Mouse (Mus musculus): ENCODE data around the gene Ufc1. TPM values are rescaled to one million over a fixed set of nuclear protein-coding genes. Genes with fewer than 3 reads are reported as not detected.
A peak's percentile ranks its signal among the peaks of the same experiment; 100 is the strongest.
"Not testable (repeated sequence)": the region's sequence is repeated elsewhere in the genome, so short reads cannot be mapped to it uniquely, and the experiment has no call there.

Ufc1 gene
- 93.5 and 102 TPM in 2 replicates for polyA plus RNA-seq (2015; fragmentation: Nextera tagmentation; extraction: Ambion mirVana)

- Histone ChIP-seq H3K4me1 (replicated peaks; ENCODE audit: control insufficient read depth, insufficient read depth, low read length) (peaks cover 7% of the 10 kb centered on the region), H3K9me3 (ENCODE audit: control insufficient read depth, low read length) (no peaks in the 10 kb centered on the region), H3K27ac (ENCODE audit: low read length) (peak within 1 kb of the TSS; percentile 94), H3K27me3 (replicated peaks; ENCODE audit: control insufficient read depth, insufficient read depth, low read length) (peaks cover 21% of the 10 kb centered on the region), H3K36me3 (ENCODE audit: control insufficient read depth, insufficient read depth) (peaks cover 2% of the 10 kb centered on the region; the same call in 1 of the 2 replicates), H3K4me2 (ENCODE audit: low read length) (peak within 1 kb of the TSS; percentile 64), H3K9ac (replicated peaks; ENCODE audit: low read depth, low read length) (peak within 1 kb of the TSS; percentile 95), H3K4me3 (replicated peaks; ENCODE audit: low read length) (peak within 1 kb of the TSS; percentile 94)
- ATAC-seq: peak; percentile 82
- under 1% methylated on average over 42 of the region's 42 CpGs for WGBS
Measured at GRCm38 (mm10) chr1:171294298-171295062, at the start of gene Ufc1. TSS of gene Ufc1 (minus strand) at chr1:171295024.

GRCm38 (mm10) chr1:171343922-171344677 is 49.3 kb upstream of the Ufc1 start:
- H3K27me3 ChIP-seq (replicated peaks; ENCODE audit: control insufficient read depth, insufficient read depth, low read length): no peaks in the 10 kb centered on the region
- 87% methylated on average over 8 of the region's 9 CpGs for WGBS
- peaks cover 4% of the 10 kb centered on the region; the same call in 1 of the 2 replicates for H3K9me3 ChIP-seq (ENCODE audit: control insufficient read depth, low read length)
- ATAC-seq: no peak
- H3K4me2 ChIP-seq (ENCODE audit: low read length): no peak overlapping the region
- H3K36me3 ChIP-seq (ENCODE audit: control insufficient read depth, insufficient read depth): peaks cover 18% of the 10 kb centered on the region
- H3K4me1 ChIP-seq (replicated peaks; ENCODE audit: control insufficient read depth, insufficient read depth, low read length): peaks cover 23% of the 10 kb centered on the region
- H3K9ac ChIP-seq (replicated peaks; ENCODE audit: low read depth, low read length): no peak overlapping the region
- no peak overlapping the region for H3K4me3 ChIP-seq (replicated peaks; ENCODE audit: low read length)
- H3K27ac ChIP-seq (ENCODE audit: low read length): no peak overlapping the region

DNA sequence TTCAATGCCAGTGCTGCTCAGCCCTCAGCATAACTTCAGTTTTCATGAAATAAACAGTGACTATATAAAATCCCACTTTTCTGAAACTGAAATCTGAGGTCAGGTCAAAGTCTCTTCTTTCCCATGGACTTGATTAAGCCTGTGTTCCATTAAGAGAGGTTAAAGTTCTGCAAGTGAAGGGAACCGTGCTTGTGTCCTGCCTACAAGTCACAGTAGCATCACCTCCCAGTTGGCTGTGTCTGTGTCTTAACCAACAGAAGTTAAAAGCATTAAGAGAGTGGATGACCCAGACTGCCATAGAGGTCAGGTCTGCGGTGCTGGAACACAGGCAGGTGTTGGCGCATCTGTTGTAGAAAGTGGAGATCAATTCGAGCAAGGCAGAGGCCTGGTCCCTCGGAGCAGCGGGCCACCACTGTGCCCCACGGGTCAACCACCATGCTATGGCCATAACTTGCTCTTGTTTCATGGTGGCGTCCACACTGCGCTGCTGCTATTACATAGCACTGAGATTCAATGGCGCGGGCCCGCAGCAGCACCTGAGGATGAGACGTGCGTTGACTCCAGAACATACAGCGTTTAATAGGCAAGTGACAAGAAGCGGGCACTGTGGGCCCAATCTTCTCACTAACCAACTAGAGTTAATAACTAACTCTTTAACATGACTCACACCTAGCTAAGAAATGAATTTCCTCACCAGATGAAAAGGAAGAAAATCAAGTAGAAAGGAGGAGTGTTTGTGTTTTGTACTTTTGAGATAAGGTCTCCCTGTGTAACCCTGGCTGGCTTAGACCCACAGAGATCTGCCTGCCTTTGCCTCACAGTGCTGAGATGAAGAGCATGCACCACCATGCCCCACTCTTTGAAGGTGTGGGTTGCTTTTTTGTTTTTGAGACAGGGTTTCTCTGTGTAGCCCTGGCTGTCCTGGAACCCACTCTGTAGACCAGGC is 47.7 kb upstream of the Ufc1 start:
- Histone ChIP-seq H3K27ac (ENCODE audit: low read length) (no peak overlapping the region), H3K9me3 (ENCODE audit: control insufficient read depth, low read length) (peaks cover 4% of the 10 kb centered on the region; the same call in 1 of the 2 replicates), H3K9ac (replicated peaks; ENCODE audit: low read depth, low read length) (no peak overlapping the region), H3K36me3 (ENCODE audit: control insufficient read depth, insufficient read depth) (peaks cover 24% of the 10 kb centered on the region), H3K4me1 (replicated peaks; ENCODE audit: control insufficient read depth, insufficient read depth, low read length) (peaks cover 23% of the 10 kb centered on the region), H3K27me3 (replicated peaks; ENCODE audit: control insufficient read depth, insufficient read depth, low read length) (no peaks in the 10 kb centered on the region), H3K4me2 (ENCODE audit: low read length) (no peak overlapping the region), H3K4me3 (replicated peaks; ENCODE audit: low read length) (no peak overlapping the region)
- ATAC-seq: no peak
- WGBS: 93% methylated on average over 16 of the region's 16 CpGs

DNA sequence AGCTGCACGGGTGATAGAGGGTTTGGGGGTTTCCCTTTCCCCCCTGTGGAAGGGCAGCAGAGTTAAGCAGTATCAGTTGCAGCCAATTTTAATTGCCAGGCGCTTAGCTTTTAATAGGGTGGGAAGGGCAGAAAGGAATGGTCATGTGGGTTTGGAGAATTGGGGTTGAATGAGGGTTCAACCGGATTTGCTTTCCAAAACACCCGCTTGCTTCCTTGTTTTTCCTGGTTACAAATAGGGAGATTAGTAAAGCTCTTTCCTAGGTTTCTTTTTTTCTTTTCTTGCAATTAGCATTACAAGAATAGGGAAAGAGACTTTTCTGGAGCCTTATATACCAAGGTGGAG is 35.4 kb upstream of the Ufc1 start:
- Histone ChIP-seq H3K4me2 (ENCODE audit: low read length) (peak overlapping the region; percentile 83), H3K27ac (ENCODE audit: low read length) (peak overlapping the region; percentile 99), H3K9me3 (ENCODE audit: control insufficient read depth, low read length) (no peaks in the 10 kb centered on the region), H3K4me3 (replicated peaks; ENCODE audit: low read length) (peak overlapping the region; percentile 88), H3K36me3 (ENCODE audit: control insufficient read depth, insufficient read depth) (0 out of 2 replicates have a peak, but pooled peaks cover 2% of the 10 kb centered on the region), H3K4me1 (replicated peaks; ENCODE audit: control insufficient read depth, insufficient read depth, low read length) (peaks cover 40% of the 10 kb centered on the region), H3K27me3 (replicated peaks; ENCODE audit: control insufficient read depth, insufficient read depth, low read length) (no peaks in the 10 kb centered on the region), H3K9ac (replicated peaks; ENCODE audit: low read depth, low read length) (peak overlapping the region; percentile 96)
- WGBS: 0% methylated on average over 4 of the region's 4 CpGs
- no peak for ATAC-seq

GRCm38 (mm10) chr1:171329433-171330215 is 34.8 kb upstream of the Ufc1 start:
- WGBS: under 1% methylated on average over 40 of the region's 61 CpGs
- Histone ChIP-seq H3K36me3 (ENCODE audit: control insufficient read depth, insufficient read depth) (no peaks in the 10 kb centered on the region), H3K9ac (replicated peaks; ENCODE audit: low read depth, low read length) (peak overlapping the region; percentile 96), H3K4me1 (replicated peaks; ENCODE audit: control insufficient read depth, insufficient read depth, low read length) (peaks cover 40% of the 10 kb centered on the region), H3K4me3 (replicated peaks; ENCODE audit: low read length) (peak overlapping the region; percentile 88), H3K4me2 (ENCODE audit: low read length) (peak overlapping the region; percentile 83), H3K27ac (ENCODE audit: low read length) (peak overlapping the region; percentile 99), H3K9me3 (ENCODE audit: control insufficient read depth, low read length) (no peaks in the 10 kb centered on the region), H3K27me3 (replicated peaks; ENCODE audit: control insufficient read depth, insufficient read depth, low read length) (no peaks in the 10 kb centered on the region)
- ATAC-seq: peak; percentile 83

GRCm38 (mm10) chr1:171328839-171329432 is 34.1 kb upstream of the Ufc1 start, which contains the start of gene Dedd:
TSS of gene Dedd (plus strand) at chr1:171329145.
- no peaks in the 10 kb centered on the region for H3K36me3 ChIP-seq (ENCODE audit: control insufficient read depth, insufficient read depth)
- peak within 1 kb of the TSS; percentile 94 for H3K4me2 ChIP-seq (ENCODE audit: low read length)
- H3K4me1 ChIP-seq (replicated peaks; ENCODE audit: control insufficient read depth, insufficient read depth, low read length): peaks cover 40% of the 10 kb centered on the region
- H3K27ac ChIP-seq (ENCODE audit: low read length): peak within 1 kb of the TSS; percentile 99
- H3K27me3 ChIP-seq (replicated peaks; ENCODE audit: control insufficient read depth, insufficient read depth, low read length): no peaks in the 10 kb centered on the region
- under 1% methylated on average over 38 of the region's 48 CpGs for WGBS
- no peaks in the 10 kb centered on the region for H3K9me3 ChIP-seq (ENCODE audit: control insufficient read depth, low read length)
- ATAC-seq: peak; percentile 97
- H3K4me3 ChIP-seq (replicated peaks; ENCODE audit: low read length): peak within 1 kb of the TSS; percentile 88
- peak within 1 kb of the TSS; percentile 96 for H3K9ac ChIP-seq (replicated peaks; ENCODE audit: low read depth, low read length)

DNA sequence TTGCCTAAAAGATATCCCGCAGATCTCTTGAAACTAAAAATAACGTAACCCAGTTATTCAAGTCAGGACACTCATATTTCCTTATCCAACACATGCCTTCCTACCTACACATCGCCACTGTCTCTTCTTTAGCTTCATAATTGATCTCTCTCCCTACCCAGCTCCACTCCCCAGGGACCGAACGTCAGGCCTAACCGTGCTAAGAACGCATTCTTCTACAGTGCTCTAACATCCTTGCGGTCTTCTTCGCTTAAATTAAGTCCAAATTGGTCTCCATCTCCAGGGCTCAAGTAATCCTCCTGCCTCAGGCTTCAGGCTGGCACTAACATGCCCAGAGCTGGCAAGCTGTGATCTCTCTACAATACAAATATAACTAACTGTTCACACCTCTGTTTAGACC is 33.4 kb upstream of the Ufc1 start:
- Histone ChIP-seq H3K27me3 (replicated peaks; ENCODE audit: control insufficient read depth, insufficient read depth, low read length) (no peaks in the 10 kb centered on the region), H3K9ac (replicated peaks; ENCODE audit: low read depth, low read length) (peak overlapping the region; percentile 96), H3K4me1 (replicated peaks; ENCODE audit: control insufficient read depth, insufficient read depth, low read length) (peaks cover 38% of the 10 kb centered on the region), H3K27ac (ENCODE audit: low read length) (peak overlapping the region; percentile 99), H3K4me2 (ENCODE audit: low read length) (peak overlapping the region; percentile 94), H3K4me3 (replicated peaks; ENCODE audit: low read length) (peak overlapping the region; percentile 88), H3K9me3 (ENCODE audit: control insufficient read depth, low read length) (no peaks in the 10 kb centered on the region), H3K36me3 (ENCODE audit: control insufficient read depth, insufficient read depth) (no peaks in the 10 kb centered on the region)
- no peak for ATAC-seq
- 38% methylated on average over 9 of the region's 9 CpGs for WGBS

- WGBS: 85% methylated on average over 3 of the region's 4 CpGs
- not testable (repeated sequence) for H3K27ac ChIP-seq (ENCODE audit: low read length); H3K9me3 ChIP-seq (ENCODE audit: control insufficient read depth, low read length); ATAC-seq; H3K4me3 ChIP-seq (replicated peaks; ENCODE audit: low read length); H3K4me2 ChIP-seq (ENCODE audit: low read length); H3K27me3 ChIP-seq (replicated peaks; ENCODE audit: control insufficient read depth, insufficient read depth, low read length); H3K9ac ChIP-seq (replicated peaks; ENCODE audit: low read depth, low read length); H3K36me3 ChIP-seq (ENCODE audit: control insufficient read depth, insufficient read depth)
- H3K4me1 ChIP-seq (replicated peaks; ENCODE audit: control insufficient read depth, insufficient read depth, low read length): peaks cover 29% of the 10 kb centered on the region
Measured at GRCm38 (mm10) chr1:171326588-171326987, 31.8 kb upstream of the Ufc1 start.
